Mouse (Mus musculus) retina, postnatal 7 days (tissue): ENCODE results near the gene Ctf1.
"Not testable (repeated sequence)": the region's sequence is repeated elsewhere in the genome, so short reads cannot be mapped to it uniquely, and the experiment has no call there.

Experiments used
- DNase-seq: peaks from one replicate; pipeline ENCODE4 v3.0.0-alpha.2; 2012; ENCODE audit warnings: low read depth, low spot score

The Ctf1 gene

DNA sequence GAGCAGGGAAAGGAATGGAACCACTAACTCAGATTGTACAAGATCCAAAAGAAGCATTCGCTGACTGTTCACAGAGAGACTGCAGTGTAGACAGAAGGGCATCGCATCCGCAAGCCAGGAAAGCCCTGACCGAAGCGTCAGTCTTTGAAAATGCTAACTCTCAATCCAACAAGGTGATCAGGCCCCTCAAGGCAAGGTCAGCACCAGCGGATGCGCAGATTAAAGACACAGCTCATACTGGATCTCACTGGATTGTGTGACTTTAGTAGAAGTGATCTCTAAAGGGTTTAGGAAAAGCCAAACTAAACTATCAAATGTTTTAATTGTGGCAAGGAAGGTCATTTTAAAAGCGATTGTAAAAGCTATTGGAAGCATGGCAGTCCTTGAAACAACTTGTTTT is 19.2 kb upstream of the Ctf1 start:
- DNase-seq: no peak

DNA sequence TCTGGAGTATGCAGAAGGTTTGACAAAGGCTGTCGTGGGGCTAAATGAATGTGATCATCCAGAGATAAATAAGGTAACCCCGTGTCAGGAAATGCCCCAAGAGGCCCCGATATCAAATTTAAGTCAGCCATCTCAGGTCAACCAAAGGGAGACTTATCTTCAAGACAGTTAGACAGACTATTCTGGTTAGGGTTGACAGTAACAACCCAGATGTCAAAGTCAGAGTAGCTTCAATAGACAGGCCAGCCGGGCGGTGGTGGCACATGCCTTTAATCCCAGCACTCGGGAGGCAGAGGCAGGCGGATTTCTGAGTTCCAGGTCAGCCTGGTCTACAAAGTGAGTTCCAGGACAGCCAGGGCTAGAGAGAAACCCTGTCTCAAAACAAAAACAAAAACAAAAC is 18.8 kb upstream of the Ctf1 start:
- not testable (repeated sequence) for DNase-seq

- no peak for DNase-seq
These were observed 13.6 kb upstream of the Ctf1 start for GRCm38 (mm10) chr7:127698986-127699385.

- DNase-seq: no peak
These were observed 11.7 kb upstream of the Ctf1 start for GRCm38 (mm10) chr7:127700712-127701331.

- DNase-seq: no peak
These were observed 8.9 kb upstream of the Ctf1 start for GRCm38 (mm10) chr7:127703561-127704178.

DNA sequence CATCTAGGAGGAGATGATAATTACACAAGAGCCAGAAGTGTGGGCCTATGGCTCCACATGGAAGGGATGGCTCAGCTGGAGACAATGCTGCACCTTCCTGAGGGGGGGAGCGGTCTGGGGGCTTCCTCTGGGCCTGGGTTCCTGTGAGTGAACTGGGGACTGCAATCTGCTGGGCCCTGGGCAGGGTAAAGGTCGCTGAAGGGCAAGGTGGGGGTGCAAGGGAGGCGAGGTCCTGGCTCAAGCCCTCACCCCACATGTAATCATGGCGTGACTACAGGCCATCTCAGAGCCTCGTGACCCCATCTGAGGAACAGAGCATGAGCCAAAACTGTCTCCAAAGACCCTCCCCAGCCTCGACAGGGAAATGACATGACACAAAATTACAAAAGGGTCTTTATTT is 7.9 kb upstream of the Ctf1 start:
- DNase-seq: no peak

GRCm38 (mm10) chr7:127705706-127706105 is 6.8 kb upstream of the Ctf1 start:
- no peak for DNase-seq

GRCm38 (mm10) chr7:127707045-127707956 is 5.2 kb upstream of the Ctf1 start:
- DNase-seq: no peak

- no peak for DNase-seq
These were observed 4.7 kb upstream of the Ctf1 start for GRCm38 (mm10) chr7:127707957-127708206.

GRCm38 (mm10) chr7:127708207-127709078 is 4.1 kb upstream of the Ctf1 start, which contains the start of gene Bcl7c:
TSS of gene Bcl7c (minus strand) at chr7:127708933.
- DNase-seq: peak; percentile 86

GRCm38 (mm10) chr7:127709261-127709979 is 3.1 kb upstream of the Ctf1 start:
- no peak for DNase-seq

GRCm38 (mm10) chr7:127711031-127711430 is 1.5 kb upstream of the Ctf1 start:
- no peak for DNase-seq

GRCm38 (mm10) chr7:127711456-127711855 is 1.1 kb upstream of the Ctf1 start:
- DNase-seq: no peak

GRCm38 (mm10) chr7:127714816-127715215 is 2.3 kb downstream of the Ctf1 start:
- no peak for DNase-seq

DNA sequence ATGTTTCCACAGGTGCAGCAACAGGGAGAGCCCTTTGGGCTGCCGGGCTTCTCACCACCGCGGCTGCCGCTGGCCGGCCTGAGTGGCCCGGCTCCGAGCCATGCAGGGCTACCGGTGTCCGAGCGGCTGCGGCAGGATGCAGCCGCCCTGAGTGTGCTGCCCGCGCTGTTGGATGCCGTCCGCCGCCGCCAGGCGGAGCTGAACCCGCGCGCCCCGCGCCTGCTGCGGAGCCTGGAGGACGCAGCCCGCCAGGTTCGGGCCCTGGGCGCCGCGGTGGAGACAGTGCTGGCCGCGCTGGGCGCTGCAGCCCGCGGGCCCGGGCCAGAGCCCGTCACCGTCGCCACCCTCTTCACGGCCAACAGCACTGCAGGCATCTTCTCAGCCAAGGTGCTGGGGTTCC is 4.5 kb downstream of the Ctf1 start:
- DNase-seq: peak; percentile 33

- DNase-seq: no peak
These were observed 5.8 kb downstream of the Ctf1 start for GRCm38 (mm10) chr7:127718339-127718738.

DNA sequence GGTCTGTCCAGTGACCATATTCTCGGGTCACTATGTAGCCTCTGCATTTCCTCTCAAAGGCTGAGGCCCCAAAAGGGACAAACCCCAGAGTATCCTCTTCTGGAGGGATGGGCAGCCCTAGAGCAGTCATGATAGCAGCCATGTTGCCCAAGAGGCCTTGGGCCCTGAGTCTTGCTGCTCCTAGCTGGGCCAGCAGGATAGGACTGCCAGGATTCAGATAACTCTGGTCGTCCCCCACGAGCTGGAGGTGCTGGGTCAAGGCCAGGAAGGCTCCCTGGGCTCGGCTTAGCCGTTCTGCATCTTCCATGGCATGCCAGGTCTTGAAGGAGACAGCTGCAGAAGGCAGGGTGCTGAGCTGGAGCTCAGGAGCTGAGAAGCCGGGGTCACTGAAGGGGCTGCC is 6.7 kb downstream of the Ctf1 start:
- no peak for DNase-seq

DNA sequence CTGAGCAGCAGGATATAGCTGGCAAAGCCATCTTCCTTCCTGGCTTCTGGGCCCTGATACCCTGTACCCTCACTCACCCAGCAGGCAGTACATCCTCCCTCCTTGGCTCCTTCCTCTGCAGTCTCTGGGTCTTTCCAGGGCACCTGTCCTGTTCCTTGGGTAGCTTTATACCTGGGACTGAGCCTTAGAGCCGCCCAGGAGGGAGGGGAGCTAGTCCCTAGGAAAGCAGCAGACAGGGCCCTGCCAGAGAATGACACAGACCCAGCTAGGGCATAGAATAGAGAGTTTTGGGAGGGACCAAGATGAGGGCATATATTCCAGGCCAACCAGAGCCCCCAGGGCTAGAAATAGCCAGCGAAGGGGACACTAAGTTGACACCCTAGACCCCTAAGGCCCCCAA is 13.0 kb downstream of the Ctf1 start:
- DNase-seq: no peak

DNA sequence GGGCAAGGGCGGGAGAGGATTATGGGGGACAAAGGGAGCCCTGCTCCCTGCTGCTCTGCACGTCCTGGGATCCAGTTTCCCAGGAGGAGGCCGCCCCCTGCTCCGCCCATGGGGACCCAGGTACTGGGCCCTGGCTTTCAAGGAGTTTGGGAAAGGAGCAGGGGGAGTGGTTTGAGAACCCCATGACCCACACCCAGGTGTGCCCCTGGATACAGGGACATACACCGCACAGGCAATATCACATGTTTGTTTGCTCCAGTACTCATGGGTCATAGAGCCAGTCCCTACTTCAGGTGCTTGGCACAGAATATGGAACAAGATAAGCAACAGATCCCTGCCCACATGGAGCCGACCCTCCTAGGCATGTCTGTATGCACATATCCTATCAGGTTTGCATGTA is 13.4 kb downstream of the Ctf1 start:
- DNase-seq: no peak

GRCm38 (mm10) chr7:127727898-127728297 is 15.4 kb downstream of the Ctf1 start:
- DNase-seq: no peak

DNA sequence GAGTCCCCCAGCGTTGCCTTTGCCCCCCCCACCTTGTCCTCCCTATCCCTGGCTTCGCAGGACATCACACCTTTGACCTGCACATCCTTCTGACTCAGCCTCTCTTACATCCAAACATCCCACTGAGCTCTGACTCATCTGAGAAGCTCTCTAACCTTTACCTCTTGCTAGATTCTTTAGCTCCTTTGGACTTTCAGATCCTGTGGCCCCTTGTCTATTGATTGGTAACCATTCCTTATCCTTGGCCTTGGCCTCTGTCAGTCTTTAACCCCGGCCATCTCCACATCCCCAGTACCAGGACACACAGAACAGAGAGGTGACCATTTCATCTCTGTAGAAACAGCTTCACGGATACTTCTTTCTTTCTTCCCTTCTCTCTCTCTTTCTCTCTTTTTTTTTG is 17.6 kb downstream of the Ctf1 start:
- DNase-seq: no peak
